Mouse (Mus musculus): ENCODE results near the gene Ncf1. TPM values are rescaled to one million over a fixed set of nuclear protein-coding genes. Genes with fewer than 3 reads are reported as not detected.

Gene Ncf1
- total RNA-seq (2023) = 22.7 TPM

GRCm38 (mm10) chr5:134229391-134229790 is at the start of gene Ncf1:
TSS of gene Ncf1 (minus strand) at chr5:134229625.

GRCm38 (mm10) chr5:134183880-134184808 is 45.3 kb downstream of the Ncf1 start, which contains the start of gene Gtf2ird2:
TSS of gene Gtf2ird2 (plus strand) at chr5:134184019.

GRCm38 (mm10) chr5:134176169-134176881 is 53.1 kb downstream of the Ncf1 start, which contains the start of gene Rcc1l:
TSS of gene Rcc1l (minus strand) at chr5:134176774.

Other genes with a start within 250 kb of the Ncf1 start
- 9.1 TPM for gene Castor2, start 129.9 kb downstream of the Ncf1 start, total RNA-seq (2023)
- gene Rcc1l, start 52.9 kb downstream of the Ncf1 start, total RNA-seq (2023) = 39.0 TPM
- 18.3 TPM for gene Gtf2ird2, start 45.6 kb downstream of the Ncf1 start, total RNA-seq (2023)
- 180 TPM for gene Gtf2i, start 85.1 kb upstream of the Ncf1 start, total RNA-seq (2023)
- gene Gtf2ird1, start 227.1 kb upstream of the Ncf1 start, total RNA-seq (2023) = 20.6 TPM

All from CD4-positive naive resting alpha-beta T cell, adult 76 days (primary cell).